In the genomic region with DNA sequence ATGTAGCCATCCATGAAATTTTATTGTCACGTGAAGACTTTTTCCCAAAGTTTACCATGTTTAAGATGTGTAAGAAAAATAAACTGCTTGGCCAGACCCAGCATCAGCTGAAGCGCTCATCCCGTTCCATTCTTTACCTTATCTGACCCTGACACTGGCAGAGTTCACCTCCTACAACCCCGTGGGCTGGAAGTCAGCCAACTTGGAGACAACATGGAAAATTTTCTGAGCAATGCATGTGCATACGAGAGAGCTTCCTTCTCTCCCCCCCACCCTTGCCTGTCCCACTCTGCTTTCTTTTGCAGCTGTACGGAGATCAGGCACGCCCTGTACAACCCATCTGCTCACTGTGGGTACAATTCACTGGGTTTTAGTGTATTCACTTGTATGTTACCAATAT, we compare ENCODE assay signal across 8 mouse cellular contexts. TPM values are rescaled to one million over a fixed set of nuclear protein-coding genes. Genes with fewer than 3 reads are reported as not detected.
DNase-seq lines count a peak whose midpoint lies in the region; ATAC-seq lines count a peak whose summit lies in the region.

No protein-coding gene starts in this region.

- intact Hi-C loops in left cerebral cortex, postnatal 10 days (cut with DNase I): no loop called here

- H3K27ac ChIP-seq in liver, embryonic 11.5 days (ENCODE audit: low read depth, low read length): no peak overlapping the region
- peak overlapping the region; percentile 96 for H3K27ac ChIP-seq in liver, embryonic 15.5 days (replicated peaks)
- H3K27ac ChIP-seq in stomach, embryonic 15.5 days: peak overlapping the region; percentile 4; the same call in 1 of the 2 replicates
- H3K27ac ChIP-seq in midbrain, embryonic 10.5 days (replicated peaks): no peak overlapping the region

- no peak overlapping the region for H3K4me3 ChIP-seq in liver, embryonic 11.5 days (ENCODE audit: low read depth, low read length)
- H3K4me3 ChIP-seq in liver, embryonic 15.5 days (replicated peaks): peak overlapping the region; percentile 2; the same call in 1 of the 2 replicates
- H3K4me3 ChIP-seq in stomach, embryonic 15.5 days (replicated peaks): no peak overlapping the region
- no peak overlapping the region for H3K4me3 ChIP-seq in midbrain, embryonic 10.5 days

- H3K4me2 ChIP-seq in liver, embryonic 11.5 days: no peak overlapping the region
- peak overlapping the region; percentile 84 for H3K4me2 ChIP-seq in liver, embryonic 15.5 days
- no peak overlapping the region for H3K4me2 ChIP-seq in stomach, embryonic 15.5 days

- peaks cover 45% of the 10 kb centered on the region for H3K4me1 ChIP-seq in liver, embryonic 11.5 days (replicated peaks; ENCODE audit: control insufficient read depth, insufficient read depth, low read length)
- H3K4me1 ChIP-seq in liver, embryonic 15.5 days (replicated peaks): peaks cover 80% of the 10 kb centered on the region
- peaks cover 14% of the 10 kb centered on the region for H3K4me1 ChIP-seq in stomach, embryonic 15.5 days
- H3K4me1 ChIP-seq in midbrain, embryonic 10.5 days: peaks cover 21% of the 10 kb centered on the region

- WGBS in liver, embryonic 11.5 days: 63% methylated on average over 7 of the region's 7 CpGs
- 44% methylated on average over 7 of the region's 7 CpGs for WGBS in liver, embryonic 15.5 days (ENCODE audit: insufficient replicate concordance)
- 45% methylated on average over 7 of the region's 7 CpGs for WGBS in stomach, embryonic 15.5 days
- WGBS in midbrain, embryonic 10.5 days: 78% methylated on average over 7 of the region's 7 CpGs

- no peak overlapping the region for H3K9ac ChIP-seq in liver, embryonic 11.5 days (ENCODE audit: low read depth, low read length)
- H3K9ac ChIP-seq in liver, embryonic 15.5 days: peak overlapping the region; percentile 31; the same call in 1 of the 2 replicates
- H3K9ac ChIP-seq in stomach, embryonic 15.5 days: no peak overlapping the region

- no peak for ATAC-seq in liver, embryonic 11.5 days (replicated peaks; ENCODE audit: low FRiP score)
- no peak for ATAC-seq in liver, embryonic 15.5 days (ENCODE audit: insufficient read depth)
- no peak for ATAC-seq in stomach, embryonic 15.5 days (ENCODE audit: insufficient read depth, low FRiP score, low read depth)

- peak; percentile 53 for DNase-seq in liver
- no peak for DNase-seq in liver, embryonic 11.5 days (ENCODE audit: low spot score)
- DNase-seq in heart, adult 8-10 months (ENCODE audit: low spot score): peak; percentile 75
- DNase-seq in ovary, adult 18-20 months (ENCODE audit: low spot score): no peak
- no peak for DNase-seq in left cerebral cortex, postnatal 10 days (ENCODE audit: extremely low spot score in 1 of 2, low spot score in 2 of 2)
- DNase-seq in midbrain, embryonic 10.5 days (ENCODE audit: low spot score): no peak

- H3K36me3 ChIP-seq in liver, embryonic 11.5 days (ENCODE audit: control insufficient read depth, insufficient read depth, low read length): peaks cover 9% of the 10 kb centered on the region; the same call in 1 of the 2 replicates
- peaks cover 66% of the 10 kb centered on the region for H3K36me3 ChIP-seq in liver, embryonic 15.5 days (replicated peaks)
- H3K36me3 ChIP-seq in stomach, embryonic 15.5 days: no peaks in the 10 kb centered on the region
- H3K36me3 ChIP-seq in midbrain, embryonic 10.5 days: no peaks in the 10 kb centered on the region

- H3K27me3 ChIP-seq in liver, embryonic 11.5 days (replicated peaks; ENCODE audit: control insufficient read depth, insufficient read depth, low read length): no peaks in the 10 kb centered on the region
- H3K27me3 ChIP-seq in liver, embryonic 15.5 days: no peaks in the 10 kb centered on the region
- no peaks in the 10 kb centered on the region for H3K27me3 ChIP-seq in stomach, embryonic 15.5 days (replicated peaks)
- H3K27me3 ChIP-seq in midbrain, embryonic 10.5 days (ENCODE audit: low read depth, poor library complexity, severe bottlenecking): no peaks in the 10 kb centered on the region

- no peaks in the 10 kb centered on the region for H3K9me3 ChIP-seq in liver, embryonic 11.5 days (ENCODE audit: control insufficient read depth, low read length)
- H3K9me3 ChIP-seq in liver, embryonic 15.5 days (replicated peaks): no peaks in the 10 kb centered on the region
- no peaks in the 10 kb centered on the region for H3K9me3 ChIP-seq in stomach, embryonic 15.5 days
- no peaks in the 10 kb centered on the region for H3K9me3 ChIP-seq in midbrain, embryonic 10.5 days (replicated peaks)

RNA-seq across cellular contexts. Expression of gene Ampd3, which starts 14.1 kb away (rescaled TPM):
- polyA plus RNA-seq in liver, embryonic 11.5 days (2014; fragmentation: Nextera tagmentation; extraction: Ambion mirVana): 39.5 and 41.1 TPM in 2 replicates
- 10 to 100 TPM; 28.4 to 42.8 (median 34.3) TPM for total RNA-seq in heart, adult 8-10 months (2022)
- polyA plus RNA-seq in liver, embryonic 15.5 days (2015; fragmentation: Nextera tagmentation; extraction: Ambion mirVana): 28.0 and 30.8 TPM in 2 replicates
- 5.0 and 5.9 TPM in 2 replicates for polyA plus RNA-seq in stomach, embryonic 15.5 days (2015; fragmentation: Nextera tagmentation; extraction: Ambion mirVana)
- 10 to 100 TPM; 23.4 to 28.3 TPM for total RNA-seq in left cerebral cortex, postnatal 10 days (2021)
- polyA plus RNA-seq in midbrain, embryonic 10.5 days (2016; fragmentation: Nextera tagmentation; extraction: Ambion mirVana): 0.81 and 0.95 TPM in 2 replicates

Comparison
In these comparisons a context has a peak if more than half of its experiments do, and no peak if none do; other contexts are left out.
1. DNase-seq: peak in liver (single experiment) and heart, adult 8-10 months (single experiment); none in liver, embryonic 11.5 days (single experiment), ovary, adult 18-20 months (single experiment), left cerebral cortex, postnatal 10 days (0 of 2) and midbrain, embryonic 10.5 days (single experiment).
2. H3K27ac ChIP-seq: peak in liver, embryonic 15.5 days (single experiment) and stomach, embryonic 15.5 days (single experiment); none in liver, embryonic 11.5 days (single experiment) and midbrain, embryonic 10.5 days (single experiment).